Mouse (Mus musculus) urinary bladder, postnatal 36 days (tissue): Measurements from ENCODE around the gene Arhgap21.

Source experiments
- DNase-seq, 2 experiments: peaks; one replicate each; pipeline ENCODE4 v3.0.0; 2022; ENCODE audit warnings: low spot score in 2 of 2, mixed read lengths in 1 of 2

The Arhgap21 gene

DNA sequence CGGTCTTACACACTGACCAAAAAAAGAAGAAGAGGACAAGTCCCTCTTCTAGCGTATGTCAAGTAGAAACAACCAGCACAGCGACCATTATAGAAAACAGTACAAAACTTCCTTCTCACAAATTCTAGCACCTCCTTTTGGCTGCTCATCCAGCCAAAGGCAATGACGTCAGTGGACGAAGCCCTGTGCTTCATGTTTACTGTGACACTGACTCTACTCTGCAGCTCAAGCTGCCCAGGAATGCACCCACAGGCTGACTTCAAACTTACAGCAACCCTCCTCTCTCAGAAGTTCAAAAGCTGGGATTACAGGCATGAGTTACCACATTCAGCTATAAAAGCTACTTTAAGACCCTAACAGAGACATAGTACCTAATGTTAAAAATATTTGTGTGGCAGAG is 72.2 kb downstream of the Arhgap21 start:
- no peak for DNase-seq

- no peak for DNase-seq
Measured at GRCm38 (mm10) chr2:20894100-20894690, 74.5 kb downstream of the Arhgap21 start.

DNA sequence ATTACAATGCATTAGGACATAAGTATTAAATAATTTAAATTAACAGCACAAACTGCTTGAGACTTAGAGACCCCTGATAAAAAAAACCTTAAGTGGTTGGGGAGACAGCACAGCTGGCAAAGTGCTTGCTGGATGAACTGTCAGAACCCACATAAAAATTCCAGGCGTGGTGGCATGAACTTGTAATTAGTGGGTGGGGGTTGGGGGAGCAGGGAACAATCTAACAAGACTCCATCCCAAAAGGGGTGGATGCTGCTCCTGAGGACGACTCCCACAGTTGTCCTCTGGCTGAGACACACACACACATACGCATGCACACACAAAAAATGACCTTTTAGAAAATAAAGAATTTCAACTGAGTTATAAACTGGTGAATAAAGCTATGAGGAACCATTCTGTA is 79.9 kb downstream of the Arhgap21 start:
- no peak for DNase-seq

DNA sequence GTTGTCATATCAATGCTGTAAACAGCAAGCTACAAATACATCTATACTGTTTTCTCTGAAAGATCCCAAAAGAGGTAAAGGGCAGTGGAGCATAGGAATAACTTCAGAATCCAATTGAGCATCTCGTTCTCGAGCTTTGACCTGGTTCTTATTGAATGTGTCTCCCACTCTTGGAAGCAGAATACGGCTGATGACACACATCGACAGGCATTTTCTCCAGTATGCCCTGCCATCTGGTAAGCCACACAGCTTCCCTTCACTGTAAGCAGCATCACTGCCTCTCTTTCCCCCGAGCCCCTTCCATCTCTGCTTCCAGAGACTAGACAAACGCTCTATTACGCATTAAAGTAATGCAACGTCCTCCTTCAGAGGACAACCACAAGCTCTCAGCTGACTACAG is 85.4 kb downstream of the Arhgap21 start:
- DNase-seq: no peak

DNA sequence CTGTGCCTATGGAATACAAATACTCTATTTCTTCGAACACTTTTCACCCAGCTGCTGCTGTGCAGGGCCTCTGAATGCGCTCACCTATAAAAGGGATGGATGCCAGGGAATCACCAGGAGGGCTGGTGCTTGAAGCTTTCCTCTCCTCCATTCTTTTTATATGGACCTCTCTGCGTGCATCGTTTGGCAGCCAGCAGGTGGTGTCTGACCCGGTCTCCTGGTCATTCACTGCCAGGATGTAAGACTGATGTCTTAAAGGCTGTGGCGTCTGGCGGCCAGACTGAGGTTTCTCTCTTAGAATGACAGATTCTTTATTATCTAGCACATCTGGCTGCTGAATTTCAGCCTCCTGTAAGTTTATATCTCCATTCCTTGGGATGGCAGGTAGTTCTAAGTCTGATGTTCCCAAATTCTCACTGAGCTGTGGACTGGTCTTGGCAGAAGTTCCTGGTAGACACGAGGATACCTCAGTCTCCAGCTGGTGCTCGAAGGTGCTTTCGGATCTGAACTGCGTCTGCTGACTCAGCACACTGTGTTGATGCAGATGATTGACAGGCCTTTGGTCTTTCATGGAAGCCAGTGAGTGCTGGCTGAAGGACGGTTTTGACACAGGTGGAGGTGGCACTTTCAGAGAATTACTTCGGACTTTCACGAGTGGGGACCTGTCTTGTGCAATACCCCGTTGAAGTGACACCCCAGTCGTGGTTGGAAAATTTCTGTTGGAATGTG is 88.6 kb downstream of the Arhgap21 start:
- DNase-seq: no peak

GRCm38 (mm10) chr2:20874621-20875020 is 94.1 kb downstream of the Arhgap21 start:
- no peak for DNase-seq

GRCm38 (mm10) chr2:20869212-20869965 is 99.3 kb downstream of the Arhgap21 start:
- DNase-seq: no peak

GRCm38 (mm10) chr2:20868052-20868451 is 100.6 kb downstream of the Arhgap21 start:
- no peak for DNase-seq

DNA sequence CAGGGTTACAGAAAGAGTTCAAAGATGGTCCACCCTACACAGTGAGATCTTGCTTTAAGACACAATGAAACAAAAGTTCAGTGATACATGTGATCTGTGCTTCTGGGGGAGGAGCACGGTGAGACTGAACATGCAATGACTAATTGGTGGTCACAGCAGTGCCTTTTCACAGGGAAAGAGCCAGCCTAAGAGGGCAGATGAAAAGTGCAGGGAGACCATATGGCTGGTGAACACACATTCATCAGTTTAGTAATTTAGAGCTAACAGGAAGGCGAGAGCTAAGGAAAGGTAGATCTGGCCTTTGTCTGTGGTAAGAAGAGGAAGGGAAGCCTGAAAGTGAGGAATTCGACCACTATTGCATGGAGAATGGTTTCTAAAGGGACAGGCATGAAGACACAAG is 102.9 kb downstream of the Arhgap21 start:
- no peak for DNase-seq

DNA sequence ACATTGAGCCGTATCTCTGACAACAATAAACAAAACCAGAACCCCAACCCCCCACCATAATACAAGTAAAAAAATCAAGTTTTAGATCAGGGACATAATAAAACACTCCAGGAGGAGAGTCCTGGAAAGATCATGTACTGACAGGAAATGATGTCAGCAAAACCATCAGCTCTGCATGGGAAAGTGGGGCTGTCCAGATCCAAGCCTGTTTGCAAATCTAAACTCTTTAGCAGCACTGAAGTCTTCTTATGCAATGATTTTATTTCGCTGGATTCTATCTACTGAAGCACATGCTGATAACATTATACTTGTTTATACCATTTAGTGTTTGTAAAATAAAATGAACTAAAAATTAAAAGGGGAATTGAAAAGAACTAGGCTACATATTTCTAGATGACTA is 104.1 kb downstream of the Arhgap21 start:
- DNase-seq: no peak

DNA sequence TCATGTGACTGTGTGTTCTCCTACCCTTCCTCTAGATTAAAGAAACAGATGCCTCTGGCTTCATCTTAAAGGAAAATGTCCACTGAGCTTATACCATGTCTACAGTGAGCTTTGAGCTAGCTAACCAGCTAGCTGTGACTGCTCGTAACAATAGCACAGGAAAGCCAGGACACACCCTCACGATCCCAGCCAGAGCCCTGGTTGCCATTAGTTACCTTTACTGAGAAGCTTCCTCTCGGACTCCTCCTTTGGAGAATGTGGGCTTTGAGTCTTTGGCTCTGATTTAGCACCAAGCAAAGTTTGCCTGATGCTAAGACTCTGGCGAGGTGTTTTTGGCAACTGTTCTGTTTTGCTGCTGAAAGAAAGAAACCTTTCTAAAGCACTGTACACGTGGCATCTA is 107.9 kb downstream of the Arhgap21 start:
- DNase-seq: no peak

DNA sequence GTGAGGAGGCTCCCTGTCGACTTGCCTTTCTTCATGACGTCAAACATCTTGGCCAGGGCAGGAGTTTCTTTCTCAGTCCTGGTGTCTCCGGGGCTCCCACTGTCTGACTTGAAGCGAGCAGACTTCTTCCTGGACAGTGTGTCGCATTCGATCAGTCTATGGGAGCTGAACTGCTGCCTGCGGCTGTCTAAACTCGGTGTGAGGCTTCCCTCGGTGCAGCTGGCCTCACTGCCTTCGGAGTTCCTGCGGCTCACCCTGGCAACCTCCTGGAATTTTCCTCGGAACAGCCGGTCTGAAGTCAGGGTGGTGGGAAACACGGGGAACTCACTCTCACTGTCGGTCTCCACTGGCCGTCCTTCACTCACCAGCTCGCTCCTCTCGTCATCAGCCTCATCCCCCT is 119.3 kb downstream of the Arhgap21 start:
- no peak for DNase-seq

GRCm38 (mm10) chr2:20831608-20832406 is 136.9 kb downstream of the Arhgap21 start:
- DNase-seq: no peak

- DNase-seq: no peak
Measured at GRCm38 (mm10) chr2:20830882-20831281, 137.8 kb downstream of the Arhgap21 start.

DNA sequence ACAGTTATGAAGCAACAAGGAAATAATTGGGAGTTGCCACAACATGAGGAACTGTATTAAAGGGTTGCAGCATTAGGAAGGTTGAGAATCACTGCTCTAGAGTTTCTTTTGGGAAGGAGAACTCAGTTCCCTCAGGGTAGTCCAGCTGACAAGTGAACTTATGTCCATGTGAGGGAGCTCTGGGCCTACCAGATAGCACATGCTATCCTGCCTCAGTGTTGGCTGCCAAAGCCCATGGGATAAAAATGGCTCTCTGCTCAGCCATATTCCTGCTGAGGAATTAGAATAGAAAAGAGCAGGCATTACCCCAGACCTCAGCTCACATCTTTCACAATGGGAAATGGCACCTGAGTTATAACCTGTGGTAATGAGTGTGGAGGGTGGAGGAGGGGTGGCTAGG is 142.4 kb downstream of the Arhgap21 start:
- DNase-seq: no peak

GRCm38 (mm10) chr2:20818226-20818625 is 150.5 kb downstream of the Arhgap21 start:
- no peak for DNase-seq

DNA sequence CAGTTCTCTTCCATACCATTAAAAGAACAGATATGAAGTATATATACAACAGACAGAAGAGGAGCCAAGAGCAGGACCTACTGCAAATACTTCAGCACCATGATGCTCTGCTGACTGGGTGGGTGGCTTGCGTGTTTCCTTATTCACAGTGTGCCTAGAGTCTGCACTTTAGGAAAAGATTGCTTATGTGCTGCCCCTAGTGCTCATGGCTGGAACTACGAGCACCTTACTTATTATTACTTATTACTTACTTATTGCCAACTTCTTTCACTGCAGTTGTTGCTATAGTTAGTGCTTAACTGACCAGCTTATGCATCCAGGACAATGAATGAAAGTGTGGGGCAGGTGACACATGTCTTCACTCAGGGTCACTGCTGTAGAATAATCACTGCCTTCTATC is 154.7 kb downstream of the Arhgap21 start:
- no peak for DNase-seq

GRCm38 (mm10) chr2:20811506-20811905 is 157.2 kb downstream of the Arhgap21 start:
- DNase-seq: peak in 1 of 2 experiments; percentile 26

DNA sequence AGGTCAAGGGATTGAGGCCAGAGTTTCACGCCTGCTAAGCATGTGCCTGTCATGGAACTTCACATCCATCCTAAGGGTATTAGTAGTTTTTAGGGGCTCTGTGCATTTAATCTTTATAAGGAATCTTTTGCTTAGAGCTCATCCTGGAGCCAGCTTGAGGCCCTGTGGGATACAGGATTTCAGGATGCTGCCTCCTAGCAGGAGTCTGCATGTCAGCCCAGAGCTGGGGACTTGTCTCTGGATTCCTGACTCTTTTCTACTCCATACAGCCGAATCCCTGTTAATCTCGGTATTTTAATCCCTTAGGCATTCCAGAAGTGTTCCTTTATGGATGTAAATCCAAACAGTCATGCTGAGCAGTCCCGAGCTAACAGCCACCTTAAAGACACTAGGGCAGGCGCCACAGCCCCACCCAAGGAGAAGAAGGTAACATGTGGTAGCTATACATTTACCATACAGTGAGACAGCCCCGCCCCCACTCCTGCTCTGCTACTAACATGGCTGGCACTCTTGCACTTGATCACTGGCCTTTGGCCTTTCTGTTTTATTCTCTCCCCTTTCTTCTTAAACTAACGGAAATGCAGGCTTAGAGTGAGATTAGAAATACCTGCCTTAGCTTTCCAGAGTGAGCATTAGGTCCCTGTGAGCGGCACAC is 167.3 kb downstream of the Arhgap21 start:
- no peak for DNase-seq
